Mouse (Mus musculus): ENCODE results near the gene Dolk.

The Dolk gene

DNA sequence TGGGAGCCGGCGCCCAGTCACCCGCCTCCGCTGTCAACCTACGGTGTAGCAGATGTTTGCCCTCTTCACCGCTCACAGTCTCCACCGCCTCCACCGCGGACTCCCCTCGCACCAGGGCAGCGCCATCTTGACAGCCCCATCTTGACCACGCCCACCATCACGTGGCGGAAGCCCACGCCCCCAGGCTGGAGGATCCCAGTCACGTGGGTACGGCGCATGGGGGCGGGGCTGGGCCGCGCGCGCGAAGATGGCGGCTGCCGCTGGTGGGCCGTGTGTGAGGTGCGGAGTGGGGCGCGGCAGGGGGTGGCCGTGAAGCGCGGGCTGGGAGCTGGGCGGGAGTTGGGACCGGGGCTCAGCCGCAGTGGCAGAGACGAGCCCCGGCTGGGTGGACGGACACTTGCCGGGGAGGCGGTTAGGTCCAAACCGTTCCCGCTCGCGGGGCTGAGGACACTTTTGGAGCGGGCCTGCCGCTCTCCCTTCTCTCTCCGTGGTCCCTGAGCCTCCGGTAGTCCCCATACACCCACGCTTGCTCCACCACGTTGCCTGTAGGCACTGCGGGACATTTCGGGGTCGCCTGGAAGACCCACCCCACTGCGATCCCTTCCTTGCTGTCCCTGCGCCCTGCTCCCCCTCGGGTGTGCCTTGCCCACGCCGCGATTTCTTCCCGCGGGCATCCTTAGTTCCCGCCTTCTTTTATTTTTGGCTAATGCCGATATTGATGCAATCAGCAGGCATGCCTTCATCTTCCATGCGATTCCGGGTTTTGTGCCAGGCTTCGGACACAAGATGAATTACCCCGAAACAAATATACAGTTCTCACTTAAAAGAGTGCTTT is at the start of gene Dolk, which contains the start of gene Nup188:
Dolk (minus strand) TSS at position 143 of the 835 bp plus-strand sequence.
Nup188 (plus strand) TSS at position 206 of the 835 bp plus-strand sequence.
- DNase-seq (ENCODE audit: low read depth): peak; percentile 97

DNA sequence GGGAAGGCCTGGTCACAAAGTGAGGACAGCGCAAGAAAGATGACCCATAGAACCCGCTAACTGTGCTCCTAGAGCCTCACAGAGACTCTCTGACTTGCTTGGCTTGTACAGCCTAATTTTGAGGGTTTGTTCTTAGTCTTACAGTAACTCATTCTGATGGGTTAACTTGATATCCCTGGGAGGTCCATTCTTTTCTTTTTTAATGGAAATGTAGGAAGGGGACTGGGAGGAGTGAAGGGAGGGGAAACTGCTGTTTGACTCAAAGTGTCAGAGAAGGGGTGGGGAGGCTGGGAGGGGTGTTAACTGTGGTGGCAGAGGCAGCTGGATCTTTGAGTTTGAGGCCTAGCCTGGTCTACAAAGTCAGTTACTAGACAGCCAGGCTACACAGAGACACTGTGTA is 49.2 kb upstream of the Dolk start:
- no peak for DNase-seq (ENCODE audit: low read depth)

DNA sequence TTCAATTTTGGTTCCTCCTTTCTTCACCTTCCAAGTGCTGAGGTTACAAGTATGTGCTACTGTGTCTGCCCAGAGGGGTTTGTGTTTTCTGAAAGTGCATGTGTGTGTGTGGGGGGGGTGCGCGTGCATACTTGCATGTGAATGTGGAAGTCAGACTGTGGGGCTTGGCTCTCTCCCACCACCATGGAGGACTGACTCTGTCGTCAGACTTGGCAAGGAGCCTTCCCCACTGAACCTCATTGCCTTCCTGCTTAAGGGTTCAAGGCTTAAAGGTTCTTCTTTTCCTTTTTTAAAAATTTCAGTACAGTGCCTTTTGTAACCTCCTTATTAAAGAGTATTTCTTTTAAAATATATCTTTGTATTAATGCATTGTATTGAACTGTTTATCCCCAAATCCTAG is 42.7 kb upstream of the Dolk start:
- no peak for DNase-seq (ENCODE audit: low read depth)

DNA sequence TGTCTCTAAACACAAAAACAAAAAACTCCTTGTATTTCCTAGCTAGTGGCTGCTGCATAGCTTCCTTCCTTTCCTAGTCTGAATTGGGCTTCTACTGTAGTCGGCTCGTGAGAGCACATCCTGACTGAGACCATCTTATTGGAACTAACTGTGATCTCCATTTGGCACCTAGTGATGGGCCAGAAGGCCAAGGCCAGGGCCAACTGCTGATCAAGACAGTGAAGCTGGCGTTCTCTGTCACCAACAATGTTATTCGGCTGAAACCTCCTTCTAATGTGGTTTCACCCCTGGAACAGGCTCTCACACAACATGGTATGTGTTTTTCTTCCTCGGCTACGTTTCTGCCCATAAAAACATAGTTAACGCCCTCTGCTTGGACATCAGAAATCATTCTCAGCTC is 41.1 kb upstream of the Dolk start:
- no peak for DNase-seq (ENCODE audit: low read depth)

DNA sequence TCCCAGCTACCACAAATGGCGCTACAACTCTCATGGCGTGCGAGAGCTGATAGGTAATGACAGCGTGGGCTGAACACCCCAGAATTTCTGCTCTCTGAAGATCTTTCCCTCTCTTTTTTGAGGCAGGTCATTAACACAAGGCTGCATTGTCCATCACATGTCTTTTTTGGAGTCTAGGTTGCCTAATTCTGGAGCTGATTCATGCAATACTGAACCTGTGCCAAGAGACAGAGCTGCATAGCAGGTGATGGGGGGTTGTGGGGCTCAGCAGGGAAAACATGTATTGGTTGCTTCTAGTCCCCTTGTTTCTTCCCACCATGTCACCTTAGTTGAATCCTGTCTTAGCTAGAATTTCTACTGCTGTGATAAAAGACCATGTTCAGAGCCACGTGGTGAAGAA is 39.2 kb upstream of the Dolk start:
- DNase-seq (ENCODE audit: low read depth): peak; percentile 74

DNA sequence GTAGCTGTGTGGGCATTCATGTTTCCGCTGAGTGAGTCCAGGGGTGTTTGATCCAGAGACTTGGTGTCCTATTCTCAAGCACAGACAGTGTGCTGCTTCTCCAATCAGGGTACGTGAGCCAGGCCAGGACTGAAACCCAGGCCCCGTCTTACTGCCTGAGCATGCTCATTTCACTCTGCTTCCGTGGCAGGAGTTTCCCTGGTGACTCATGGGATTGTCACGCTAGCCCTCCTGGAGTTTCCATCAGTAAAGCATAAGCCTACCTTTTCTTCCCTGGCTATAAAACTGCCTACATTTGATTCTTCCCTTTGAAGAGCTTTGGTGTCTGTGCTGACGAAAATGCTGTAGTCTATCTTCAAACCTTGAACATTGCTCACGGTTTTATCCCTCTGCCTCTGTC is 37.0 kb upstream of the Dolk start:
- DNase-seq (ENCODE audit: low read depth): peak; percentile 86

DNA sequence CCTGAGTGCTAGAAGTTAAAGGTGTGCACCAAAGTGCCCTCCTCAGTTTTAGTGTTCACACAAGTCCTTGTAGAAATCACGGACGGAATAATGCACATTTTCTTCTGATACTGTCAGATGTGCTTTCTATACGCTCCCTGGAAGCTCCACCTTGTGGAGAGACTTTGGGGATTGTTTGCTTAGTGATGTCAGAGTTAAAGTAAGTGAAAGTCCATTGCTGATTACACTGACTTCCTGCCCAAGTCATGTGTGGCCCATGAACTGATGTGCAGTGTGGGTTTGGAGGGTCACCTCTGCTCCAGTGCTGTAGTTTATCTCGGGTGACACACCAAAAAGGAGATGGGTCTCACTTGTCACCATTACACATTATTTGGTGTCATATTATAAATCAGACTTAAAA is 33.1 kb upstream of the Dolk start:
- no peak for DNase-seq (ENCODE audit: low read depth)

DNA sequence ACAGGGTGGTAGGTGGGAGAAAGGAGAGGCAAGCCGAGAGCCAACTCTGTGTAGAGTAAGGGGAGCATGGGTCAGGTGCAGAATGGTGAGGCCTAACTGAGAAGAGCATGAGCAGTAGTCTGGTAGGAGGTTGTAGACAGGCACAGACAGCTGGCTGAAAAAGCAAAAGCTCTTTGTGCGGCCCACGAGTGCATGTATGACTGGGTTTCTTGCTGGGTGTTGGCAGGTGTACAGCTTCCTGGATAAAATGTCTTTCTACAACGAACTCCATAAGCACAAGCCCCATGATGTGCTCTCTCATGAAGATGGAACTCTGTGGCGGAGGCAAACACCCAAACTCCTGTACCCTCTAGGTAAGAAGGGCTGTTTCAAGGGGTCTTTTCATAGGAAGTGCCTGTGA is 30.8 kb upstream of the Dolk start:
- no peak for DNase-seq (ENCODE audit: low read depth)

DNA sequence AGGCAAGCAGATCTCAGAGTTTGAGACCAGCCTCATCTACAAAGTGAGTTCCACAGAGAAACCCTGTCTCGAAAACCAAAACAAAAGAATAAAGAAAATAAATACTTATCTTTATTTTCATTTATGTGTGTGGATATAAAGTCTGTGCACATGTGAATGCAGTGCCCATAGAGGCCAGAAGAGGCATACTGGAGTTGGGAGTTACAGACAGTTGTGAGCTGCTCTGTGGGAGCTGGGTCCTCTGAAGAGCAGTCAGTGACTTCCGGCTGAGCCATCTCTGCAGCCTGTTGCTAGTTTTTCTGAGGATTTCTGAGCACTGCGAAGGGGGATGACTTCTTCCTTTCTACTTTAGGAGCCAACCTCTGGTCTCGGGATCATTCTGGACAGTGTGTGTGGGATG is 30.0 kb upstream of the Dolk start:
- peak; percentile 27 for DNase-seq (ENCODE audit: low read depth)

DNA sequence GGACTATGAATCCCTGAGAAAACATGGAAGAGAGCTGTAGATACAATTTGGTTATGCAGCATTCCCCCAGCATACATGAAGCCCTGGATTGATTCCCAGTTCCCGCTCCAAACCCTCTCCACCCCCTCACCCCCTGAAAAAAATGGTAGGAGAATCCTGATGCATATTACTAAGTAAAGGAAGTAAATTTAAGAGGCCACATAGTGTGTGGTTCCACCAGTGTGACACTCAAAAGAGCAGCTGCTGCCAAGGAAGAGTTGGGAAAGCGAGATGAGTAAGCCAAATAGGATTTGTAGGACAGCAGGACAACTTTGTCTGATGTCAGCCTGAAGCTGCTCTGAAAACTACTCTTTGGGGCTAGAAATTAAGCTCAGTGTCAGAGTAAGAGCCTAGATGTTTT is 25.3 kb upstream of the Dolk start:
- peak; percentile 23 for DNase-seq (ENCODE audit: low read depth)

DNA sequence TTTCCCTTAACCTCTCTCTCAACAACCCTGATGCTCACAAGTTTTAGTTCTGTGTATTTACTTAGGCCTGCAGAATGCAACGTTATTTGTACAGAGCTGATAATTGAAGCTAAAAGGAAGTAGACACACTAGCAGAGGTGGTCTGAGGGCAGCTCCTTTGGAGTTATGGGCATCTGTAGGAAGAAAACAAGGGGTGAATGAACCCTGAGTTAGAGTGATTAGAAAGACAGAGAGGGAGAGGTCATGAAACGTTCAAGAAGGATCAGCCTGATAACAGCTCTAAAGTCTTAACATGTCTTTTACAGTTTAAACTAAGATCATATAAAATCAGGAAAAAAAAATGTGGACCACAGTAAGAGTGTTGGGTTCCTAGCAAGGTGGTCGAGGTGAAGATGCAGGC is 23.2 kb upstream of the Dolk start:
- DNase-seq (ENCODE audit: low read depth): no peak

DNA sequence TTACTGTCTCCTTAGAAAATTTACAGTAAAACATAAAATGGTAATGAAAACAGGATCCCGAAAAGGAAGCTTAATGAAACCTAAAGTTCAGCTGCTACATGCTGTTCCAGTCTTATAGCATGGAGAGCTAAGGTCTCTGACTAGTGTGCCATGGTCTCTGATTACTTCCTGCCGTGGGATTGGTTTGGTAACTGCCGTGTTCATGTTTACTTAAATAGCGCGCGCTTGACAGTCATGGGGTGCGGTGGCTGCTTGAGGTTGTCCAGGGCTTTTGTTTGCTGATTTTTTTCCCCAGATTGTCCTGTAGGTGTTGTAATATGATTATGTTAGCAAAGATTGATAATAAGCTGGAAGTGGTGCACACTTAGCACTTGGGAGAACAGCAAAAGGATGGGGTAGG is 20.0 kb upstream of the Dolk start:
- no peak for DNase-seq (ENCODE audit: low read depth)

DNA sequence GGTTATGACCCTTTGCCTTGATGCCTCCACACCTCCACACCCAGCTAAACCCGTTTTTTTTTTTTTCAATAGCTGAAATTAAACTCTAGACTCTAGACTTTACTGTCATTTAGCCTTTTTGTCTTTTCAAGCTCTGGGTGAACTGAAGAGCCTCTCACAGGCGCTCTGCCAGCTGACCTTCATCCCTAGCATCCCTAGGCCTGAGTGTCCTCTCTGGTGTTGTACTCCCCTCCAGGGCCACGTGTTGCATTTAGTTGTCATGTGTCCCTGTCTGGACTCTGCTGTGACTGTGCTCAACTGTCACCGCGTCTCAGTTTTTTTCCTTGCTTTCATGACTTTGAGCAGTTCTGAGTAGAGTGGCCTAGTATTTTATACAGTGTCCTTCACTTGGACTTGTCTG is 13.8 kb upstream of the Dolk start:
- no peak for DNase-seq (ENCODE audit: low read depth)

DNA sequence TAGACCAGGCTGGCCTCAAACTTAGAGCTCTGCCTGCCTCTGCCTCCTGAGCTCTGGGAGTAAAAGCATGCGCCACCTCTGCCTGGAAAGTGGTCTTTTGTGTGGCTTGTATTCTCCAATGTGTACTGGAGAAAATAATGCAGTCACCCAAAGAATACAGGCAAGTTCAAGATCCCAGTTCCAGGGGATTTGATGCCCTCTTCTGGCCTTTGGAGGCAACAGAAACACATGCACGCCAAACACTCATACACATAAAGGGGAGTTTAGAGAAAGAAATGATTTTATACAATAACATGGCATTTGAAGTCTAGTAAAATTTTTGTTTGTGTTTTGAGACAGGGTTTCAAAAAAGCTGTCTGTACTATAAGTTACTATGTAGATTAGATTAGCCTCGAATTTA is 13.4 kb upstream of the Dolk start:
- peak; percentile 43 for DNase-seq (ENCODE audit: low read depth)

DNA sequence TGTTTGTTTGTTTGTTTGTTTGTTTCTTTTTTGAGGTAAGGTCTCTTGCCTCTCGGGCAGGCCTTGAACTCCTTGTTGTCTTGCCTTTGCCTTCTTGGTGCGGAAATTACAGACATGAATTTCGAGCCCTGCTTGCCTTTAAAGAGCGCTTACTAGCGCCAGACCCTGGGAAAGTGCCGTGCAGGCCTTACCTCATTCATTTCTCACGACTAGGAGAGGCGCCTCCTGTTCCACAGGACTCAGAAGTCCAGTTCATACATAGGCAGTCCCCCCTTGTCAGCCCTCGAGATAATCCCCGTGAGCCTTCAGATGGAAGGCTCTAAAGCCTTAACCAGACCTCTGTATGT is 866 bp upstream of the Dolk start:
- peak; percentile 70 for DNase-seq (ENCODE audit: low read depth)

DNA sequence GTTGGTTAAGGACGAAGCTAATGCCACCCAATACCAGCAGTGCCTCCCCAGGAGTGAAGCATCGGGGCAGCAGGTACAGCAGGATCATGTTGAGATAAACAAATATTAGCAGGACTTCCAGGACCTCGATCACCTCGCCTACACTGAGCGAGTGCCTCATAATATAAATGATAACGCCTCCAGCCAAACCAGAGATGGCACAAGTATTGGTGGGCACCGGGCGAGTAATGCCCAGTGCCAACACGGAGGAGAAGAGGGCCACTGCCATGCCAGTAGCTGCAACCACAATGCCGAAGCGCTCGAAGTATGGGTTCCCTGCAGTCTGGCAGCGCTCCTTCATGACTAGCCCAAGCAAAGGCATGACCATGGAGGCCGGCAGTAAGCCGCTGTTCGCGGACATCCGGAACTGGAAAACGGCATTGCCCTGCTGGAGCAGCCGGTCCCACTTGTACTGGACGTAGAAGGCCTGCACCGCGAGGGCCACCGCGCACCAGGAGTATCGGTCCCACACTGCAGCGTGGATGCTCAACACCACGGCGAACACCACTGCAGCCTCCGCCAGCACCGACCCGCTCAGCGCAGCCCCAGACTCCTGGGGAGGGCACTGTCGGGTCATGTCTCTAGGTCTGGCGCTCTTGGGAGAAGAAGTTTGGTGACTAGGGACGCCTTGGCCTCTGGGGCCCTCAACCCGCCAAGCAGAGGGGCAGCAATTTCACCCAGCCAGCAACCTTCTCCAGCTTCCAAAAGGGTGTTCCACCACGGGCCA is 535 bp downstream of the Dolk start:
- peak; percentile 20 for DNase-seq (ENCODE audit: low read depth)

DNA sequence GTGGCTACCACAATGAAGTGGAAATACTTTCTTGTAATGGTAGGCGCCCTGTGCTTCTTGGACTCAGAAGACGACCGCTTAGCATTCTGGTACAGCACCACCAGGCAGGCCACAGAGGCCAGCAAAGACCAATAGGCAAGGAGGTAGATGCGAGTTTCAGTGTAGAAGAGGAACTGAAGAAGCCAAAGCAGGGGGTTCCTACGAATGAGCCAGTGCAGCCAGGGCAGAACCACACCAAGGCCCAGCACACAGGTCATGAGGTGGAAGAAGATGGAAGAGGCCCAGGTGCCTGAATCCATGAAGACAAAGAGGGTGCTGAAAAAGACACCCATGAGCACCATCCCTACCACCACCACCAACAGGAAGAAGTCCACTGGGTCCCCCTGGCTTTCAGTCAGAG is 1.1 kb downstream of the Dolk start:
- no peak for DNase-seq (ENCODE audit: low read depth)

DNA sequence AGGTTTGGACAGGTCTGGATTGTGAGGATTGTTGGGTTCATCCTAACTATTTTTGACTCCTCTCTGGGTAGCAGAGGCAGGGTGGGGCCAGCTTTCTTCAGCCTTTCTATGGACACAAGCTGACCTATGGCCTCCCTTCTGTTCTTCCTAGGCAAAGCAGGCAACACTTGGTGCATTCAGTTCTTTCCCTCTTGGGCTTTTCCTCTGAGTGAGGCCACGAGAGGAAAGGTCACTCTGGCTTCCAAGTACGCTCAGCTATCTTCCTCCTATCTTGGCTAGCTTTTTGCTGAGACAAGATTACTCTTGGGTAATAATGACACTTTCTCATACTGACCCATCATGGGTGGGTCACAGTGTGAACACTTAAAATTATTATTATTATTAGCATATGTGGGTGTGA is 2.9 kb downstream of the Dolk start:
- no peak for DNase-seq (ENCODE audit: low read depth)

DNA sequence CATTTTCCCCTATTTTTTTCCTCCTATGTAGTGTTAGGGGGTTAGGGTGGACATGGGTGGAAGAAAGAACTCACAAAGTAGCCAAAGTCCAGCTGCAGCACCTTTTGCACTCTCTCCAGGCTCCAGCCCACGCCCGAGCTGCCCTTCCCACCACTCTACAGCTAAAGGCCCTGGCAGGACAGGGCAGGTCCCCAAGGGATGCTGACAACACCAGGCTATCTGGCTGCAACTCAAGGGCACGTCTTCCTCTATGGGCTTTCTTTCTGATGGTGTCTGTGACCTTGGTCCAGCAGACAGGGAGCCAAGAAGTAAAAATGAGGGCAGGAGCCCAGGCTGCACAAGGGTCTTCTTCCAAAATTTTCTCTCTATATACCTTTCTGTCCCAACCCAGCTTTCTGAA is 4.5 kb downstream of the Dolk start:
- DNase-seq (ENCODE audit: low read depth): no peak

DNA sequence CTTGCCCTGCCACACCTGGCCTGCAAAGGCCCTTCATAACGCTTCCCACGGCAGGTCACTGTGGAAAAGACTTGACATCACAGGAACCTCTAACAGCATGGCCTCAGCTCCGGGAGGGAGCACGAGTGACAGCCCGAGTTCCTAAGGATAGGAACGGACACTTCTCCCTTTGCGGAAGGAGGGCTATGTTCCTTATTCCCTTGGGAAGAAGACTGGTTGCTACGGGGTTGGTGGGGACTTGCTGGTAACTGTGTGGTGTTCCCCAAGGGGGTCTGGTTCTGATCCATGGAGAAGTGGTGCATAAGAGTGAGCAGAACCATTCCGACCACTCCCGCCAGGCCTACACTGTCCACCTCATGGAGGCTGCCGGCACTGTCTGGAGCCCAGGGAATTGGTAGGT is 5.4 kb downstream of the Dolk start, which contains the start of gene Gm28038:
Gm28038 (plus strand) TSS at position 301 of the 400 bp plus-strand sequence.
- DNase-seq (ENCODE audit: low read depth): no peak

DNA sequence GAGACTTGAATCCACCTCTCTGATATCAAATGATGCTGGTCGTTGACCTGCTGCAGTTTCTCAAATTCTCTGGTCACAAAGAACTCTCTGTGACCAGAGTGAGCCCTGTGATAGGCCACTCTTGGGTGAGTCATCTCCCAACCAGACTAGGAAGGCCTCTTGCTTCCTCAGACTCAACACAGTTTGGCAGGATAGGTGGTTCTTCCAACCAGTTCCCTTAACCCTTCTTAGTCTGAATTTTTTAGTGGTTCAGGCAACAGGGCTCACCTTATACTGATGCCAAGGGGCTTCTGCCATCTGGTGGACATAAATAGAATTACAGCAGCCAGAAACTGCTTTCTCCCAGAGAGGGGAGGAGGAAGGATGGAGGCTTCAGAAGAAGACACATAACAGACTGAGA is 16.0 kb downstream of the Dolk start:
- DNase-seq (ENCODE audit: low read depth): peak; percentile 91

DNA sequence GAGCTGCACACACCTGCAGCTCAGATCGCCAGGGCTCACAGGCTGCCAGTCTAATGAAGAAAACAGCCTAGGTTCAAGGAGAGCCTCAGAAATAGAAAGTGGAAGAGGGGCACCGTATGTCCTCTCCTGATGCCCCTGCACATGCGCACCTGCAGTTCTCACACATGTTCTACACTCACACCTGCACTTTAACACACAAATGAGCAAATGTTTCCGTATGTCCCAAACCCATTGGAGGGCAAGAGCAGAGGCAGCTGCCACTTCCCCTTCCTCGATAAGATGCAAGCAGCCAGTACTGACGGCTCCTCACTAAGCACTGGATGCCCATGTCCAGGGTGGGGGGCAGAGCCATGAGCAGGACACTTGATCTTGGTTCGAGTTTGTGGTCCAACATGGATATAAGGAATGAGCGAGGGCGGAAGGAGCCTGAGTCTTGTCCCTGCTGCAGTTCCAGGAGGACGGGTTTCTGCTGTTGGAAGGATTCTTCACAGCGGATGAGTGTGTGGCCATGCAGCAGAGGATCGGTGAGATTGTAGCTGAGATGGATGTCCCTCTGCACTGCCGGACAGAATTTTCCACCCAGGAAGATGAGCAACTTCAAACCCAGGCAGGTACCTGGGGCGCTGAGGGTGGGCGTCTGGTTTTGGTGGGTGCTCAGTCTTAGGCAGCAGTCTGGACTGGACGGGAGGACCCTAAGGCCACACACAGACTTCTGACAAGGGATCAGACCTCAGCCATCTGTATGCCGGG is 16.7 kb downstream of the Dolk start:
- DNase-seq (ENCODE audit: low read depth): no peak

DNA sequence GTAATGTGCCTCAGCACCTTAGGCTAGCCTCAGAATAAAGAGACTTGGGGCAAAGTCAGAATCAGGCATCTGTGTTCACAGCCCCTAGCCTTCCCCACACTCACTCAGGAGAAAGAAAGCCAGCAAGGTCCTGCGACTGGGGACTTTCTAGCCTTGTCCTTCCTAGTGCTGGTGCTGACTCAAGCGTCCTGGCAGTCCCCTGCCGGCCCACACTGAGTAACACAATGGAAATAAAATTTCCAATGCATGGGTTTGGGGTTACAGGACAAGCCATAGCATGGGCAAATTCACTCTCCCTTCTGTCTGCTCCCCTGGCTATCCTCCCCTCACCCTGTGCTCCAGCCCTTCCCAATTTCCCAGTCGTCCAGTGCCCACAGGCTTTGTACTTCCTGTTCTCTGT is 17.8 kb downstream of the Dolk start:
- no peak for DNase-seq (ENCODE audit: low read depth)

Measured in NIH3T3 (cell line).